Mouse (Mus musculus): ENCODE results near the gene Pqbp1.
A peak's percentile ranks its signal among the peaks of the same experiment; 100 is the strongest.

The Pqbp1 gene

GRCm38 (mm10) chrX:7878495-7878894 lies 20.6 kb downstream of the Pqbp1 start:
- no peak for DNase-seq (ENCODE audit: low spot score)

- DNase-seq (ENCODE audit: low spot score): peak; percentile 79
Measured at GRCm38 (mm10) chrX:7878007-7878419, 21.1 kb downstream of the Pqbp1 start, which contains the start of gene Pim2. Gene Pim2, plus strand, starts transcription at chrX:7878262.

- no peak for DNase-seq (ENCODE audit: low spot score)
Measured at GRCm38 (mm10) chrX:7869826-7870225, 29.2 kb downstream of the Pqbp1 start.

- no peak for DNase-seq (ENCODE audit: low spot score)
Measured at GRCm38 (mm10) chrX:7868506-7868905, 30.6 kb downstream of the Pqbp1 start.

- DNase-seq (ENCODE audit: low spot score): no peak
Measured at GRCm38 (mm10) chrX:7867141-7867540, 31.9 kb downstream of the Pqbp1 start.

GRCm38 (mm10) chrX:7865786-7866185 lies 33.3 kb downstream of the Pqbp1 start:
- DNase-seq (ENCODE audit: low spot score): no peak

- DNase-seq (ENCODE audit: low spot score): no peak
Measured at GRCm38 (mm10) chrX:7865343-7865742, 33.7 kb downstream of the Pqbp1 start.

- no peak for DNase-seq (ENCODE audit: low spot score)
Measured at GRCm38 (mm10) chrX:7864551-7864950, 34.5 kb downstream of the Pqbp1 start.

GRCm38 (mm10) chrX:7863181-7863580 lies 35.9 kb downstream of the Pqbp1 start:
- DNase-seq (ENCODE audit: low spot score): no peak

- DNase-seq (ENCODE audit: low spot score): no peak
Measured at GRCm38 (mm10) chrX:7859191-7859753, 39.8 kb downstream of the Pqbp1 start.

GRCm38 (mm10) chrX:7854578-7854977 lies 44.5 kb downstream of the Pqbp1 start:
- no peak for DNase-seq (ENCODE audit: low spot score)

GRCm38 (mm10) chrX:7847845-7848244 lies 51.2 kb downstream of the Pqbp1 start:
- DNase-seq (ENCODE audit: low spot score): no peak

Measured in ovary, adult 18-20 months (tissue).